Mouse (Mus musculus): ENCODE data around the gene Spryd3. TPM values are rescaled to one million over a fixed set of nuclear protein-coding genes. Genes with fewer than 3 reads are reported as not detected.

Spryd3 gene
- polyA plus RNA-seq, 1 experiment, result 64.6 TPM

GRCm38 (mm10) chr15:102110701-102111494 lies 25.1 kb downstream of the Spryd3 start:
- DNase-seq (ENCODE audit: low read depth), result no peak
- TF ChIP-seq CTCF (IDR thresholded peaks at IDR 0.05; ENCODE audit: borderline replicate concordance, extremely low read depth, insufficient read depth, insufficient read length), result no peak
- no peak for TF ChIP-seq POLR2A (IDR thresholded peaks at IDR 0.05; ENCODE audit: borderline replicate concordance, extremely low read depth, insufficient read depth, insufficient read length, poor library complexity, severe bottlenecking)

- no peak for TF ChIP-seq POLR2A (IDR thresholded peaks at IDR 0.05; ENCODE audit: borderline replicate concordance, extremely low read depth, insufficient read depth, insufficient read length, poor library complexity, severe bottlenecking)
- no peak for TF ChIP-seq CTCF (IDR thresholded peaks at IDR 0.05; ENCODE audit: borderline replicate concordance, extremely low read depth, insufficient read depth, insufficient read length)
- DNase-seq (ENCODE audit: low read depth), result no peak
Measured at GRCm38 (mm10) chr15:102110271-102110670, 25.8 kb downstream of the Spryd3 start.

GRCm38 (mm10) chr15:102108651-102109525 lies 27.1 kb downstream of the Spryd3 start:
- TF ChIP-seq POLR2A (IDR thresholded peaks at IDR 0.05; ENCODE audit: borderline replicate concordance, extremely low read depth, insufficient read depth, insufficient read length, poor library complexity, severe bottlenecking) (no peak), CTCF (IDR thresholded peaks at IDR 0.05; ENCODE audit: borderline replicate concordance, extremely low read depth, insufficient read depth, insufficient read length) (peak; percentile 77)
- DNase-seq (ENCODE audit: low read depth), result peak; percentile 88

GRCm38 (mm10) chr15:102107689-102108573 lies 28.1 kb downstream of the Spryd3 start:
- TF ChIP-seq CTCF (IDR thresholded peaks at IDR 0.05; ENCODE audit: borderline replicate concordance, extremely low read depth, insufficient read depth, insufficient read length) (peak; percentile 77; the same call in 1 of the 2 replicates), POLR2A (IDR thresholded peaks at IDR 0.05; ENCODE audit: borderline replicate concordance, extremely low read depth, insufficient read depth, insufficient read length, poor library complexity, severe bottlenecking) (no peak)
- DNase-seq (ENCODE audit: low read depth), result peak; percentile 76

GRCm38 (mm10) chr15:102106754-102107456 lies 29.1 kb downstream of the Spryd3 start:
- no peak for DNase-seq (ENCODE audit: low read depth)

GRCm38 (mm10) chr15:102105764-102106730 lies 30.0 kb downstream of the Spryd3 start:
- TF ChIP-seq POLR2A (IDR thresholded peaks at IDR 0.05; ENCODE audit: borderline replicate concordance, extremely low read depth, insufficient read depth, insufficient read length, poor library complexity, severe bottlenecking) (no peak), CTCF (IDR thresholded peaks at IDR 0.05; ENCODE audit: borderline replicate concordance, extremely low read depth, insufficient read depth, insufficient read length) (peak; percentile 16; the same call in 1 of the 2 replicates)
- no peak for DNase-seq (ENCODE audit: low read depth)

More at GRCm38 (mm10) chr15:102106754-102107456, 29.1 kb downstream of the Spryd3 start:
- TF ChIP-seq CTCF (IDR thresholded peaks at IDR 0.05; ENCODE audit: borderline replicate concordance, extremely low read depth, insufficient read depth, insufficient read length), result no peak
- TF ChIP-seq POLR2A (IDR thresholded peaks at IDR 0.05; ENCODE audit: borderline replicate concordance, extremely low read depth, insufficient read depth, insufficient read length, poor library complexity, severe bottlenecking), result no peak

- TF ChIP-seq POLR2A (IDR thresholded peaks at IDR 0.05; ENCODE audit: borderline replicate concordance, extremely low read depth, insufficient read depth, insufficient read length, poor library complexity, severe bottlenecking) (no peak), CTCF (IDR thresholded peaks at IDR 0.05; ENCODE audit: borderline replicate concordance, extremely low read depth, insufficient read depth, insufficient read length) (no peak)
- no peak for DNase-seq (ENCODE audit: low read depth)
Measured at GRCm38 (mm10) chr15:102105360-102105759, 30.7 kb downstream of the Spryd3 start.

GRCm38 (mm10) chr15:102103947-102104555 lies 32.0 kb downstream of the Spryd3 start:
- DNase-seq (ENCODE audit: low read depth), result peak; percentile 53
- TF ChIP-seq CTCF (IDR thresholded peaks at IDR 0.05; ENCODE audit: borderline replicate concordance, extremely low read depth, insufficient read depth, insufficient read length) (no peak), POLR2A (IDR thresholded peaks at IDR 0.05; ENCODE audit: borderline replicate concordance, extremely low read depth, insufficient read depth, insufficient read length, poor library complexity, severe bottlenecking) (no peak)
